ENCODE assay signal across 17 mouse cellular contexts in genomic region chr1:150682044-150682443, GRCm38 (mm10).
DNase-seq lines count a peak whose midpoint lies in the region; ATAC-seq and TF ChIP-seq lines count a peak whose summit lies in the region.
"Had no signal": no experiment of that assay in that cellular context is flagged by ENCODE, and none has a peak within 500 bp of the region (broad histone marks: within the 10 kb centered on the region; RNA-seq: fewer than 3 reads in every experiment).

No protein-coding gene starts in this region.

- no peaks in the 10 kb centered on the region for H3K36me3 ChIP-seq in midbrain, embryonic 14.5 days (ENCODE audit: control insufficient read depth, insufficient read depth, low read length)
- H3K36me3 ChIP-seq in midbrain, embryonic 13.5 days, result no peaks in the 10 kb centered on the region
- no peaks in the 10 kb centered on the region; the same call in 1 of the 2 replicates for H3K36me3 ChIP-seq in embryonic facial prominence, embryonic 11.5 days (replicated peaks; ENCODE audit: control insufficient read depth, insufficient read depth, low read depth, low read length)
- H3K36me3 ChIP-seq in limb, embryonic 12.5 days, result peaks cover 43% of the 10 kb centered on the region
- H3K36me3 ChIP-seq: forebrain, embryonic 12.5 days; liver, embryonic 13.5 days had no signal

- H3K27me3 ChIP-seq in midbrain, embryonic 14.5 days (ENCODE audit: control insufficient read depth, insufficient read depth, low read length), result no peaks in the 10 kb centered on the region
- no peaks in the 10 kb centered on the region for H3K27me3 ChIP-seq in midbrain, embryonic 13.5 days
- H3K27me3 ChIP-seq in embryonic facial prominence, embryonic 11.5 days (ENCODE audit: control insufficient read depth, insufficient read depth, low read length), result no peaks in the 10 kb centered on the region
- no peaks in the 10 kb centered on the region for H3K27me3 ChIP-seq in limb, embryonic 12.5 days
- H3K27me3 ChIP-seq: CH12.LX; embryonic facial prominence, embryonic 13.5 days; forebrain, embryonic 12.5 days; liver, embryonic 13.5 days had no signal

- 90% methylated on average over 6 of the region's 6 CpGs for WGBS in midbrain, embryonic 14.5 days
- 93% methylated on average over 6 of the region's 6 CpGs for WGBS in midbrain, embryonic 13.5 days
- WGBS in embryonic facial prominence, embryonic 11.5 days, result 25% methylated on average over 6 of the region's 6 CpGs
- 10% methylated on average over 6 of the region's 6 CpGs for WGBS in limb, embryonic 12.5 days

- no peak for ATAC-seq in midbrain, embryonic 14.5 days (ENCODE audit: low FRiP score, low TSS enrichment)
- no peak for ATAC-seq in midbrain, embryonic 13.5 days
- ATAC-seq in embryonic facial prominence, embryonic 11.5 days (replicated peaks; ENCODE audit: insufficient number of reproducible peaks, low FRiP score, low TSS enrichment, low read depth), result peak; percentile 70; the same call in 1 of the 2 replicates
- no peak for ATAC-seq in limb, embryonic 12.5 days (ENCODE audit: insufficient number of reproducible peaks, insufficient read depth, low FRiP score, low TSS enrichment, low read depth)
- ATAC-seq in megakaryocyte progenitor cell, adult 5-6 weeks (replicated peaks; ENCODE audit: poor library complexity), result no peak
- ATAC-seq: lung, postnatal 0 days had no signal

- no peak overlapping the region for H3K9ac ChIP-seq in midbrain, embryonic 14.5 days (replicated peaks; ENCODE audit: low read length)
- no peak overlapping the region for H3K9ac ChIP-seq in midbrain, embryonic 13.5 days (replicated peaks)
- no peak overlapping the region for H3K9ac ChIP-seq in embryonic facial prominence, embryonic 11.5 days (replicated peaks; ENCODE audit: low read length)
- no peak overlapping the region for H3K9ac ChIP-seq in limb, embryonic 12.5 days (replicated peaks)
- H3K9ac ChIP-seq: embryonic facial prominence, embryonic 13.5 days; forebrain, embryonic 12.5 days; liver, embryonic 13.5 days had no signal

- DNase-seq in midbrain, embryonic 14.5 days, result peak; percentile 1
- peak; percentile 90 for DNase-seq in embryonic facial prominence, embryonic 11.5 days (ENCODE audit: low spot score)
- DNase-seq in ovary, adult 18-20 months (ENCODE audit: low spot score), result no peak
- no peak for DNase-seq in gastrocnemius, adult 2 months
- DNase-seq: cerebellum, adult 11-12 months; gastrocnemius, postnatal 14 days; heart, postnatal 36 days; kidney, adult 8-10 months; liver, embryonic 13.5 days; thymus, adult 18-20 months had no signal

- intact Hi-C loops in gastrocnemius, adult 2 months (cut with DNase I), result no loop called here

- H3K4me3 ChIP-seq in midbrain, embryonic 14.5 days (replicated peaks; ENCODE audit: low read depth, low read length), result no peak overlapping the region
- H3K4me3 ChIP-seq in midbrain, embryonic 13.5 days (replicated peaks), result no peak overlapping the region
- H3K4me3 ChIP-seq in embryonic facial prominence, embryonic 11.5 days (ENCODE audit: low read depth, low read length), result no peak overlapping the region
- H3K4me3 ChIP-seq in limb, embryonic 12.5 days (replicated peaks), result no peak overlapping the region
- no peak overlapping the region for H3K4me3 ChIP-seq in gastrocnemius, adult 2 months
- H3K4me3 ChIP-seq: embryonic facial prominence, embryonic 13.5 days; forebrain, embryonic 12.5 days; liver, embryonic 13.5 days had no signal

- H3K9me3 ChIP-seq in midbrain, embryonic 14.5 days (ENCODE audit: control insufficient read depth, low read length), result no peaks in the 10 kb centered on the region
- H3K9me3 ChIP-seq in midbrain, embryonic 13.5 days, result no peaks in the 10 kb centered on the region
- H3K9me3 ChIP-seq in embryonic facial prominence, embryonic 11.5 days (replicated peaks; ENCODE audit: control insufficient read depth, low read length), result no peaks in the 10 kb centered on the region
- H3K9me3 ChIP-seq in limb, embryonic 12.5 days, result no peaks in the 10 kb centered on the region
- H3K9me3 ChIP-seq: embryonic facial prominence, embryonic 13.5 days; forebrain, embryonic 12.5 days; liver, embryonic 13.5 days had no signal

- no peaks in the 10 kb centered on the region for H3K4me1 ChIP-seq in midbrain, embryonic 14.5 days (ENCODE audit: control insufficient read depth, insufficient read depth, low read length)
- no peaks in the 10 kb centered on the region for H3K4me1 ChIP-seq in midbrain, embryonic 13.5 days (replicated peaks)
- no peaks in the 10 kb centered on the region for H3K4me1 ChIP-seq in embryonic facial prominence, embryonic 11.5 days (ENCODE audit: control insufficient read depth, insufficient read depth, low read length)
- H3K4me1 ChIP-seq in limb, embryonic 12.5 days (replicated peaks), result peaks cover 33% of the 10 kb centered on the region
- H3K4me1 ChIP-seq: forebrain, embryonic 12.5 days; liver, embryonic 13.5 days had no signal

- no peak overlapping the region for H3K4me2 ChIP-seq in midbrain, embryonic 14.5 days (ENCODE audit: low read length)
- no peak overlapping the region for H3K4me2 ChIP-seq in midbrain, embryonic 13.5 days (replicated peaks)
- no peak overlapping the region for H3K4me2 ChIP-seq in embryonic facial prominence, embryonic 11.5 days (ENCODE audit: low read depth, low read length)
- H3K4me2 ChIP-seq in limb, embryonic 12.5 days, result 0 out of 2 replicates have a peak overlapping the region, but pooled peaks have one; percentile 13
- H3K4me2 ChIP-seq: embryonic facial prominence, embryonic 13.5 days; forebrain, embryonic 12.5 days; liver, embryonic 13.5 days had no signal

- TF ChIP-seq CTCF in gastrocnemius, adult 2 months (IDR thresholded peaks at IDR 0.05), result no peak

- no peak overlapping the region for H3K27ac ChIP-seq in midbrain, embryonic 14.5 days (replicated peaks; ENCODE audit: low read depth, low read length)
- H3K27ac ChIP-seq in midbrain, embryonic 13.5 days, result no peak overlapping the region
- H3K27ac ChIP-seq in embryonic facial prominence, embryonic 11.5 days (replicated peaks; ENCODE audit: low read depth, low read length), result no peak overlapping the region; the same call in none of the 2 replicates
- H3K27ac ChIP-seq in limb, embryonic 12.5 days, result 0 out of 2 replicates have a peak overlapping the region, but pooled peaks have one; percentile 8
- no peak overlapping the region for H3K27ac ChIP-seq in gastrocnemius, adult 2 months
- H3K27ac ChIP-seq: embryonic facial prominence, embryonic 13.5 days; forebrain, embryonic 12.5 days; liver, embryonic 13.5 days had no signal

Comparison
In these comparisons a context has a peak if more than half of its experiments do, and no peak if none do; other contexts are left out.
1. DNase-seq: peak in midbrain, embryonic 14.5 days (single experiment) and embryonic facial prominence, embryonic 11.5 days (single experiment); none in ovary, adult 18-20 months (single experiment) and gastrocnemius, adult 2 months (single experiment).